Mouse (Mus musculus) thymus, postnatal 25 days (tissue): Measurements from ENCODE around the gene Crebbp.
"Not testable (repeated sequence)": the region's sequence is repeated elsewhere in the genome, so short reads cannot be mapped to it uniquely, and the experiment has no call there.

Experiments used
- DNase-seq: peaks from one replicate; pipeline ENCODE4 v3.0.0; 2022

Gene Crebbp

GRCm38 (mm10) chr16:4138541-4138940 is 75.3 kb downstream of the Crebbp start:
- DNase-seq: no peak

- no peak for DNase-seq
These were observed 80.0 kb downstream of the Crebbp start for GRCm38 (mm10) chr16:4133754-4134153.

GRCm38 (mm10) chr16:4128894-4129293 is 84.9 kb downstream of the Crebbp start:
- no peak for DNase-seq

- no peak for DNase-seq
These were observed 96.7 kb downstream of the Crebbp start for GRCm38 (mm10) chr16:4117072-4117471.

- DNase-seq: no peak
These were observed 113.4 kb downstream of the Crebbp start for GRCm38 (mm10) chr16:4100374-4100773.

GRCm38 (mm10) chr16:4097521-4097920 is 116.3 kb downstream of the Crebbp start:
- no peak for DNase-seq

- DNase-seq: no peak
These were observed 116.9 kb downstream of the Crebbp start for GRCm38 (mm10) chr16:4096898-4097297.

- DNase-seq: no peak
These were observed 117.7 kb downstream of the Crebbp start for GRCm38 (mm10) chr16:4096141-4096540.

- no peak for DNase-seq
These were observed 126.4 kb downstream of the Crebbp start for GRCm38 (mm10) chr16:4087214-4087913.

- no peak for DNase-seq
These were observed 127.9 kb downstream of the Crebbp start for GRCm38 (mm10) chr16:4085851-4086387.

GRCm38 (mm10) chr16:4085051-4085450 is 128.7 kb downstream of the Crebbp start:
- no peak for DNase-seq

GRCm38 (mm10) chr16:4080419-4080818 is 133.4 kb downstream of the Crebbp start:
- not testable (repeated sequence) for DNase-seq

GRCm38 (mm10) chr16:4079656-4080055 is 134.1 kb downstream of the Crebbp start:
- no peak for DNase-seq

- not testable (repeated sequence) for DNase-seq
These were observed 135.5 kb downstream of the Crebbp start for GRCm38 (mm10) chr16:4078302-4078701.

GRCm38 (mm10) chr16:4077384-4078061 is 136.3 kb downstream of the Crebbp start, which contains the start of gene Trap1:
TSS of gene Trap1 (minus strand) at chr16:4077827.
- DNase-seq: peak; percentile 96

- DNase-seq: no peak
These were observed 139.0 kb downstream of the Crebbp start for GRCm38 (mm10) chr16:4074836-4075235.

- no peak for DNase-seq
These were observed 139.5 kb downstream of the Crebbp start for GRCm38 (mm10) chr16:4074297-4074696.

- peak; percentile 59 for DNase-seq
These were observed 145.2 kb downstream of the Crebbp start for GRCm38 (mm10) chr16:4068588-4068987.

GRCm38 (mm10) chr16:4064945-4065344 is 148.9 kb downstream of the Crebbp start:
- no peak for DNase-seq

- no peak for DNase-seq
These were observed 160.0 kb downstream of the Crebbp start for GRCm38 (mm10) chr16:4053811-4054210.

- no peak for DNase-seq
These were observed 161.2 kb downstream of the Crebbp start for GRCm38 (mm10) chr16:4052601-4053000.

- DNase-seq: no peak
These were observed 168.3 kb downstream of the Crebbp start for GRCm38 (mm10) chr16:4045524-4045923.

- no peak for DNase-seq
These were observed 169.7 kb downstream of the Crebbp start for GRCm38 (mm10) chr16:4044093-4044492.

GRCm38 (mm10) chr16:4041646-4042045 is 172.2 kb downstream of the Crebbp start:
- no peak for DNase-seq
